Mouse (Mus musculus): ENCODE measurements at regions not wholly inside any gene's neighbourhood (a gene's known extent, or its start where the extent isn't known, plus 50 kb on each side); places are given as distances from the start of the nearest gene placed in this dataset.

- DNase-seq = no peak
Measured at GRCm38 (mm10) chr15:62740746-62741145, 1104.2 kb downstream of the Gsdmc2 start.

- no peak for DNase-seq
Measured at GRCm38 (mm10) chr15:62735334-62735733, 1109.6 kb downstream of the Gsdmc2 start.

GRCm38 (mm10) chr15:62734900-62735299, 1110.1 kb downstream of the Gsdmc2 start:
- no peak for DNase-seq

- DNase-seq = no peak
Measured at GRCm38 (mm10) chr15:62730524-62730923, 1114.5 kb downstream of the Gsdmc2 start.

GRCm38 (mm10) chr15:62714265-62714664, 1130.7 kb downstream of the Gsdmc2 start:
- DNase-seq = peak in 1 of 2 experiments; percentile 15

GRCm38 (mm10) chr15:62712543-62713131, 1132.3 kb downstream of the Gsdmc2 start:
- no peak for DNase-seq

- DNase-seq = no peak
Measured at GRCm38 (mm10) chr15:62712060-62712542, 1132.9 kb downstream of the Gsdmc2 start.

- DNase-seq = no peak
Measured at GRCm38 (mm10) chr15:62709546-62709945, 1135.4 kb downstream of the Gsdmc2 start.

GRCm38 (mm10) chr15:62698559-62698958, 1146.4 kb downstream of the Gsdmc2 start:
- DNase-seq = peak; percentile 18 to 54

GRCm38 (mm10) chr15:62694734-62695133, 1150.2 kb downstream of the Gsdmc2 start:
- no peak for DNase-seq

- no peak for DNase-seq
Measured at GRCm38 (mm10) chr15:62693671-62694070, 1151.3 kb downstream of the Gsdmc2 start.

- no peak for DNase-seq
Measured at GRCm38 (mm10) chr15:62673410-62673809, 1171.6 kb downstream of the Gsdmc2 start.

GRCm38 (mm10) chr15:62670026-62670425, 1175.0 kb downstream of the Gsdmc2 start:
- peak in 1 of 2 experiments; percentile 18 for DNase-seq

GRCm38 (mm10) chr15:62659096-62659495, 1185.9 kb downstream of the Gsdmc2 start:
- no peak for DNase-seq

- no peak for DNase-seq
Measured at GRCm38 (mm10) chr15:62658695-62659094, 1186.3 kb downstream of the Gsdmc2 start.

GRCm38 (mm10) chr15:62646476-62647168, 1198.4 kb downstream of the Gsdmc2 start:
- DNase-seq = no peak

GRCm38 (mm10) chr15:62644744-62645143, 1200.2 kb downstream of the Gsdmc2 start:
- DNase-seq = no peak

- DNase-seq = no peak
Measured at GRCm38 (mm10) chr15:62644296-62644695, 1200.7 kb downstream of the Gsdmc2 start.

- DNase-seq = peak in 1 of 2 experiments; percentile 4
Measured at GRCm38 (mm10) chr15:62641051-62641710, 1203.8 kb downstream of the Gsdmc2 start.

GRCm38 (mm10) chr15:62625406-62625805, 1219.6 kb downstream of the Gsdmc2 start:
- no peak for DNase-seq

- no peak for DNase-seq
Measured at GRCm38 (mm10) chr15:62616042-62616441, 1228.9 kb downstream of the Gsdmc2 start.

GRCm38 (mm10) chr15:62596735-62597134, 1248.2 kb downstream of the Gsdmc2 start:
- DNase-seq = no peak

GRCm38 (mm10) chr15:62588580-62588979, 1256.4 kb downstream of the Gsdmc2 start:
- DNase-seq = peak in 1 of 2 experiments; percentile 1

Measured in heart, adult 18-20 months (tissue).